Mouse (Mus musculus): ENCODE results near the gene Lrrc45.

GRCm38 (mm10) chr11:120710672-120711071 is 3.1 kb upstream of the Lrrc45 start:
- no peak for TF ChIP-seq MXI1 (IDR thresholded peaks at IDR 0.05; ENCODE audit: low read depth, low read length)
- TF ChIP-seq CTCF (conservative IDR thresholded peaks at IDR 0.05 in 1 of 2, IDR thresholded peaks at IDR 0.05 in 1 of 2; ENCODE audit: low read depth in 2 of 2, low read length in 2 of 2), result no peak
- TF ChIP-seq PAX5 (IDR thresholded peaks at IDR 0.05; ENCODE audit: low read length), result no peak
- TF ChIP-seq POLR2A (IDR thresholded peaks at IDR 0.05; ENCODE audit: low read depth, low read length), result no peak
- no peak for TF ChIP-seq ELF1 (IDR thresholded peaks at IDR 0.05; ENCODE audit: low read depth, low read length)
- TF ChIP-seq KAT2A (IDR thresholded peaks at IDR 0.05; ENCODE audit: insufficient replicate concordance, low read length), result no peak
- TF ChIP-seq MEF2A (IDR thresholded peaks at IDR 0.05; ENCODE audit: borderline replicate concordance, low read depth, low read length), result no peak
- TF ChIP-seq MAFK (IDR thresholded peaks at IDR 0.05; ENCODE audit: insufficient replicate concordance, low read length), result no peak
- no peak for TF ChIP-seq E2F4 (IDR thresholded peaks at IDR 0.05; ENCODE audit: insufficient replicate concordance, low read depth, low read length)
- TF ChIP-seq EP300 (IDR thresholded peaks at IDR 0.05; ENCODE audit: low read length), result no peak
- no peak for TF ChIP-seq RCOR1 (conservative IDR thresholded peaks at IDR 0.05; ENCODE audit: low read depth, low read length)
- no peak for TF ChIP-seq SIN3A (IDR thresholded peaks at IDR 0.05; ENCODE audit: low read length)
- no peak for TF ChIP-seq TCF12 (IDR thresholded peaks at IDR 0.05; ENCODE audit: low read depth, low read length)
